Mouse (Mus musculus): ENCODE measurements around the gene Osbpl2.
A peak's percentile ranks its signal among the peaks of the same experiment; 100 is the strongest.
"Not testable (repeated sequence)": the region's sequence is repeated elsewhere in the genome, so short reads cannot be mapped to it uniquely, and the experiment has no call there.

Osbpl2 gene

DNA sequence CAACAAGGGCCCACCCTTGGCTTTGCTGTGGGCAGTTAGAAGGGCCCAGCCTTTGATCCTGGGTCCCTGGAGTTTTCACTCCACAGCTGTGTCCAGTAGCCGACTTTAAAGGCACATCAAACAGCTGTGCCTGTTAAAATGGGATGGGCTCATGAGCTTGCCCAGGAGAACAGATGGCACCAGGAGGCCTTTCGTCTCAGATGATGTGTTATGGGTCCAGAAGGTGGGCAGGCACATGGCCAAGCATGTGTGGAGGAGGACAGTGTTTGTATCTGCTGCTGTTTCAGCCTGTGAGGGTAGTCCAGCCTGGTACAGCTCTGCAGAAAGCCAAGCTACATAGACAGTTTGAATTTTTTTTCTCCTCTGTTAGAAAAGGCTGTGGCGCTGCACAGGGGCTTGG lies 35.7 kb downstream of the Osbpl2 start:
- DNase-seq (ENCODE audit: low spot score): no peak

GRCm38 (mm10) chr2:180158627-180159026 lies 39.5 kb downstream of the Osbpl2 start:
- no peak for DNase-seq (ENCODE audit: low spot score)

DNA sequence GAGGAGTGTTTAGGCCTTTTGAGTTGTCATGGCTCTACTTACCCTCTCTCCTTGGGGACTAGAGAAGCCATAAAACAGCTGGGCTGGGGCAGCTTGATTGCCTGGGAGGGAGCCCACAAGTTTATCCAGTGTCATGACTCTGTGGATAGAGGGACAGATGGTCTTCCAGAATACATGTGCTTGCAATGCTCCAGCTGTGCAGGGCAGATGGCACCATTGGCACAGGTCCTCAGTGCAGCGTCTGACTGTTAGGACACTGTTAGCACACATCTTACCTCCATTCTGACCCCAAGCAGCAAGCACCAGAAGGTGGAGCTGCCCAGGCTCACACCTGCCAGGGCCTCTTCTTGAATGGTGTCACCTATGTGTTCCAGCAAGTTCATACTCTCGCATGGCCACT lies 46.7 kb downstream of the Osbpl2 start:
- DNase-seq (ENCODE audit: low spot score): no peak

DNA sequence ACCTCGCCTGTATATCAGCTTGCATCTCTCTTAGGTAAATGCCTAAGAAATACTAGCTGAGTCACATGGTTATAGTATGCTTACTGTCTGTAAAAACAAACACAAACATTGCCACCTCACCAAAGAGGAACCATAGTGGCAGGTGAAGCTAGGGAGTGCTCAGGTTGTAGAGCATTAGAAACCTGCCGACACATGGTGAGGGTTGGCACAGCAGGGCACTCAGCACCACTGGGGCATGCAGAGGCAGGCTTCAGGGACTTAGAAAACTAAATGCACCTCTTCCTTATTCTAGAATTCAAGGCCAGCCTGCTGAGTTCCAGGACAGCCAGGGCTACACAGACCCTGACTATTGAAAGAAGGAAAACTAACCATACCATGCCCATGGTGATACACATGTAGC lies 47.8 kb downstream of the Osbpl2 start:
- no peak for DNase-seq (ENCODE audit: low spot score)

DNA sequence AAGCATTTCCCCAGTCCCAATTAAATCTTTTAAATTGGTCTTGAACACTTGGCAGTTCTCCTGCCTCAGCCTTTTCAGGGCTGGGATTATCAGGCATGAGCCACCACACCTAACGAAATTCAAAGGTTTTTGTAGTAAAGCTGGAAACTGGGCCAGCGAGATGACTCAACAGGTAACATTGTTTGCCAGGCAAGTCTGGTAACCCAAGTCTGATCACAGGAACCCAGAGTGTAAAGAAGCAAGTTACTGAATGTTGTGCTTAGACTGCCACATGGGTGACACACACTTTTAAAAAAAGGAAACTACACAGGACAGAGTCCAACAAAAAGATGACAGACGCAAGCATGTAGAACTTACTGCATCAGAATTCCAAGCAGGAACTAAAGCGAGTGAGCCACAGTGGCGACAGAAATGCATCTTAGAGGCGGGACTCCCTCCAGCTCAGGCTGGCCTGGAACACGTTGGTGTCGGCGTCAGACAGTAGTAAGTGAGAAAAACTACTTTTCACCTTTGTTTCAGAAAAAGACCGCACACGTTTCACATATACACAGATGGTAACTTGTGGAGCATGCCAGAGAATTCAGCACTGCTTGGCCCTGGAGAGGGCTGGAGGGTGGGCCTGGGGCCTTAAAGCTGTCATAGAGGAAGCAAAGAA lies 51.2 kb downstream of the Osbpl2 start:
- DNase-seq (ENCODE audit: low spot score): no peak

GRCm38 (mm10) chr2:180170806-180171521 lies 51.9 kb downstream of the Osbpl2 start, which contains the start of gene Adrm1:
Gene Adrm1 (plus strand): TSS chr2:180171485.
- DNase-seq (ENCODE audit: low spot score): peak; percentile 96

GRCm38 (mm10) chr2:180171522-180172070 lies 52.5 kb downstream of the Osbpl2 start:
- no peak for DNase-seq (ENCODE audit: low spot score)

- no peak for DNase-seq (ENCODE audit: low spot score)
Observed at GRCm38 (mm10) chr2:180172152-180172551, 53.0 kb downstream of the Osbpl2 start.

DNA sequence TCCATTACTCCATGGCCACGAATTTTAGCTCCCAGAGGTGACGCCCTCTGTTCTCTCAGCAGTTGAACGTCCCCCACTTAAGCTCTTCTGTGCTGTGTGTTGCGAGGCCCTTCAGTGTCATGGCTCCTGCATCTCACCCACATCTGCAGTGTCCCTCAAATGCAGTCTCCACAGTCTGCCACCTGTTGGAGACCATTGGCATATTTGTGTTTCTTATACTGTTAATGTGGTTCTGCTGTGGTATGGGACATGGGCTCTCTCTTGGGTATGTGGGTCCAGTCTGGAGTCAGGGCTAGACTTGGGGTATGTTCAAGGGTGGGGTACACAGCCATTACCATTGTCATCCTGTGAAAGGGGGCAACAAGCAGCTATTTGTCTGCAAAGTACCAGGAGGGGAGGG lies 54.1 kb downstream of the Osbpl2 start:
- no peak for DNase-seq (ENCODE audit: low spot score)

GRCm38 (mm10) chr2:180173711-180174110 lies 54.6 kb downstream of the Osbpl2 start:
- not testable (repeated sequence) for DNase-seq (ENCODE audit: low spot score)

GRCm38 (mm10) chr2:180174121-180174520 lies 55.0 kb downstream of the Osbpl2 start:
- no peak for DNase-seq (ENCODE audit: low spot score)

DNA sequence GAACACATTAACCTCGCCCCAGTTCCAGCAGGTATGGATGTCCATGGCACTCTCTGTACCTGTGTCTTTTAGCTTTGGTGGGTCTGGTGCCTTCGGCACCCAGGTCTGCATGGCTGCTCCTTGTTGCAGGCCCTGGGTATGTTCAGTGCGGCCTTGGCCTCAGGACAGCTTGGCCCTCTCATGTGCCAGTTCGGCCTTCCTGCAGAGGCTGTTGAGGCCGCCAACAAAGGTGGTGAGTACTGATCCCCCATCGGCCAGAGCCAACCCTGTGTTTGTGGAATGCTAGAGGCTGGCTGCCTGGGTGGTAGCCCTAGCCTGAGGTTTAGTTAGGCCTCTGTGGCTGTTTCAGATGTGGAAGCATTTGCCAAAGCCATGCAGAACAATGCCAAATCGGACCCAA lies 56.6 kb downstream of the Osbpl2 start:
- no peak for DNase-seq (ENCODE audit: low spot score)

- DNase-seq (ENCODE audit: low spot score): no peak
Observed at GRCm38 (mm10) chr2:180181542-180181941, 62.4 kb downstream of the Osbpl2 start.

DNA sequence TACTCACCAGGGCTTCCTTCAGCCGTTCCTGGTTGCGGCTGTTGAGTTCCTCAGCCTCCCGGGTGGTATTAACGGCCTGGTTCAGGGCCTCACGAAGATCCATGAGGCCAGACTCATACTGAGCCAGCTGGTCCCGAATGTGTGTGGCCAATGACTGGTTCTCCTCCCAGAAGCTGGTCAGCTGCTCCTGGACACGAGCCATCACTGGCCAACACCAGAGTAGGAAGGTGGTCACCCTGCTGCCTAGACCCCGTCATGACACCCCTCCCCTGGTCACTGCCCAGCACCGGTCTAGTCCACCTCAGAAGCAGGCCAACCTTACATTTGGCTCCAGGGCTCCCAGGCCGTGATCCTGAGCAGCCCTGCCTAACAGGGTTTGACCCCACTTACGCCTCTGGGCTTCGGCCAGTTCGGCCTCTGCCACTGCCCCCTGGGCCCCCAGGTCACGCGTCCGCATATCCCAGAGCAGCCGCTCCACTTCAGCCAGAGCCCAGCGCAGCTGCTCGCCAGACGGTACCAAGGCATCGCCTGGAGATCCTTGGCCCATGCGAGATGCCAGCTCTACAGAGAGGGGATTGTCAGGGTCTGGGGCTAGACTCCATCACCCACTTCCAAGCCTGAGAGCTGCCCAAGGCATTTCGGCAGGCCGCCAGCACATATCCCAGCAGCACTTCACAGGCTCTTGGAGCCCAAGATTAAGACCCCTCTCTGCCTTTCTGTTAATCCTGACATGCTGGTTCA lies 65.1 kb downstream of the Osbpl2 start:
- DNase-seq (ENCODE audit: low spot score): no peak

GRCm38 (mm10) chr2:180184752-180185109 lies 65.6 kb downstream of the Osbpl2 start:
- DNase-seq (ENCODE audit: low spot score): no peak

GRCm38 (mm10) chr2:180185686-180186085 lies 66.6 kb downstream of the Osbpl2 start:
- no peak for DNase-seq (ENCODE audit: low spot score)

DNA sequence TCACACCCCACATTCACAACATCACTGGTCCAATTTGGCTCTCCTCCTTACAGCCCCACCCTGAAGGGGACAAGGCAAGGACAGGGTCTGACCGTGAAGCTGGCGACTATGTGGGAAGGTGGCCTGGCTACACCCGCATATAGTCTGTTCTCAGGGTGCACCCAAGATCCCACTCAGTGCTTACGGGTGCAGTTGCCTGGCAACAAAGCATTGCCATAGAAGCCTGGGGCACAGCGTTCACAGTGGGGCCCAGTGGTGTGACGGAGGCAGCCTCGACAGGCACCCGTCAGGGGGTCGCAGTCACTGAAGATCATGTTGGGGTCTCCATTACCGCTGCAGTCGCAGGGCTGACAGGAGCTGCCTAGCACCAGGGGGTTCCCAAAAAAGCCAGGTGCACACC lies 68.3 kb downstream of the Osbpl2 start:
- DNase-seq (ENCODE audit: low spot score): no peak

DNA sequence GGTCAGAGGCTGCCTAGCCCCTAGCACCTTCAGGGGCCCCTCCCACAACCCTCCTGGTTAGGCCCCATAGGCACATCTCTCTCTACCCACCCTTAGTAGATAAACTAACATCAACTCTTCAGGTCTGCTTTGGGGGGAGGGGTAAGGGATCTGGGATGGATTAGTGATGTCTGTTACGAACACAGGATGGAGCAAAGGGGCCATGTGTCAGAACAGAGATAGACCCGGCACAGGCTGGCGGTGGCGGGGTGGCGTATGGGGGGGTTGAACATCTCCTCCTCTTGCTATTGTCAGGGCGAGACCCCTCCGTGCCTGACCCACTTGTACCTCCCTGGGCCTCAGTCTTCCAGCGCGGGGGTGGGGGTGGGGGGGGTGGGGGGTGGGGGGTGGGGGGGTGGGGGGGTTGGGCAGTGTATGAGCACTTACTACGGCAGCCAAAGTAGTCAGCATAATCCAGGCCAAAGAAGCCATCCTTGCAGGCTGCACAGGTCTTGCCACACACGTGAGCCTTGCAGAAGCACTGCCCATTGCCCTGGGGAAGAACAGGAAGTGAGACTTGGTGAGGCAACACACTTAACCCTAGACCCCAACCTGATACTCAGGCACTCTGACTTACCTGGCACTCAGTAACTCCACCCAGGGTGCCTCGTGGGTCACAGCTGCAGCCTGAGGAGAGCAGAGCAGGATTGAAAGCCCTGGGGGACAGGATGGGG lies 77.7 kb downstream of the Osbpl2 start:
- no peak for DNase-seq (ENCODE audit: low spot score)

- no peak for DNase-seq (ENCODE audit: low spot score)
Observed at GRCm38 (mm10) chr2:180197323-180198037, 78.4 kb downstream of the Osbpl2 start.

- no peak for DNase-seq (ENCODE audit: low spot score)
Observed at GRCm38 (mm10) chr2:180198782-180199181, 79.7 kb downstream of the Osbpl2 start.

DNA sequence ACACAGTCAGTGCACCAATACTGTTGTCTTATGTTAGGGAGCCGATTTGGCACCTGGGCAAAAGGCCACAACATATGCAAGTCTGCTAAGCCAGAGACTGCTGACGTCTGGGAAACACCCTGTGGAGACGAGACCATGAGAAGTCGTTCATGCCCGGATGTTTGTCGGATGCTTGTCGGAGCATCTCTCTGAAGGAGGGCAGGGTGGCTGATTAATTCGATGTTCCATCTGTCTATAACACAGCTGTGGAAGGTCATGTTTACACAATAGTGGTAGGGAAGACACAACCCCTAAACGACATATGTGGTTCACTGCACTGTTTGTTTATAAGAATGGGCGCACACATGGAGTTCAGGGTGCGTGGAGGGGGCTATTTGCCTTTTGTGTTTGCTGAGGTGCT lies 81.6 kb downstream of the Osbpl2 start:
- no peak for DNase-seq (ENCODE audit: low spot score)

- DNase-seq (ENCODE audit: low spot score): no peak
Observed at GRCm38 (mm10) chr2:180201303-180201702, 82.2 kb downstream of the Osbpl2 start.
